Mouse (Mus musculus) embryo, embryonic 11.5 days (tissue): ENCODE results near the gene Olfr390.

Experiments
- DNase-seq: peaks from one replicate; pipeline ENCODE4 v3.0.0-alpha.2; 2012; ENCODE audit warnings: low read depth, low spot score

Olfr390 gene

DNA sequence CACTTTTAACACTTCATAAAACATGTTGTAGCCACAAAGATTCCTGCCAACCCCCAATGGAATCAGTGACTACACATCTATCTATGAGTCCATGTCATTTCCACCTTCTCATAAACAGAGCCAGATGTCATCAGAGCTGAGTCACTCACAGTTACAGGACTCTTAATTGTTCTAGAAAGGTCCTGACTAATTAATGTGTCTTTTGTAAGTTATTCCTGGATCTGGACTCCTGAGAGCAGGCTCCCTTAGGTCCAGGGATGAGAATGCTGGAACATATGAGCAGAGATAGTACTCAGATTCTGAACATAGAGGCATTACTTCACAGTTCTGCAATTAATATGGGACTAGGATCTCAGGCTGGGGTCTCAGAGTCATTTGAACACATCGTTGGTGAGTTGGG lies at the start of gene Olfr390:
Gene Olfr390 (plus strand): TSS at position 301 of the 400 bp plus-strand sequence.
- DNase-seq: no peak

DNA sequence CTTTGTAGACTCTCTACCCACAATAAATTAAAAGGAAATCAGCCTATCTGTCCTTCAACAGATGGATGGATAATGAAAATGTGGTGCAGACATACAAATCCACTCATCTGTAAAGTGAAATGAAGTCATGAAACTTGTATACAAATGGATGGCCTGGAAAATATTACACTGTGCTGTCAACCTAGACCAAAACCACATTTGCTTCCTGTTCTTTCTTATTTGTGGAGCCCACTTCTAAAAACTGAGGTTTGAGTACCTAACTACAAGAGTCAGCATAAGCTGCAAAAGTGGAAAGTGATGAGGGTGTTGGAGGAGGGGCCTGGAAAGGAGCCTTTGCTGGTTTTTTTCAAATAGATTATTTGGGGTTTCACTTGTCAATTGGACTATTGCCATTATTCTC lies 23.6 kb upstream of the Olfr390 start:
- DNase-seq: no peak

DNA sequence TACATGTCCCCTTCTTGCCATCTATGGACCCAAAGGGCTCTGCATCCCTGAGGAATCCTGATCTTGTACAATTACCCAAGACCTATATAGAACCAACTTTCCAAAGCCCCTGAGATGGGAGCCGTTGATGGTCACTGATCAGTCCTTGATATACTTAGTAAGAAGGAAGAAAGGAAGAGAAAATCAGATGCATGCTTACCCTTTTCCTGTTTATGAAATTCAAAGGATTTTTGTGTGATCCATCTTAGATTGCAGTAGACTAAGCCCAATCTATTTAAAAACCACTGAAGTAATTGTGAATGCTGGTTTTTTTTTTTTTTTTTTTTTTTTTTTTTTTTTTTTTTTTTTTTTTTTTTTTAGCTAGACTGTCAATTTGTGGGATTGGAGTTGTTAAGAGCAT lies 2.2 kb upstream of the Olfr390 start, which contains the start of gene Olfr389:
Gene Olfr389 (minus strand): TSS at position 101 of the 400 bp plus-strand sequence.
- DNase-seq: no peak

DNA sequence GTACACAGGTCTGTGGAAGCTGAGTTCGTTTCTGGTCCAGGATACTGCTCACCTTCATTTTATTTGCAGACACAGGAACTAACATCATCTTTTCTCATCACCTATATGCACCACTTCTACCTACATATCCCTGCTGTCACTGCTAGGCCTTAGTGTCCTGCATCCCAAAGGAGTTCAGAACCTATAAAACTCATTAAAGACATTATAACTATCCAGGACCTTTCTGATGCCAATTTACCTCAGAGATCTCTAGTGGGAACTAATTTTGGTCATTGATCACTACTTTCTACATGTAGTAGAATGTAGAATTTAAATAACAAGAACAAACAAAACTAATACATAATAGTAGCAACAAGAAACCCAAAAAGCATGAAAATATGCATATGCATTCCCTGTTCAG lies 20.2 kb downstream of the Olfr390 start, which contains the start of gene Olfr391-ps:
Gene Olfr391-ps (minus strand): TSS at position 101 of the 400 bp plus-strand sequence.
- no peak for DNase-seq

DNA sequence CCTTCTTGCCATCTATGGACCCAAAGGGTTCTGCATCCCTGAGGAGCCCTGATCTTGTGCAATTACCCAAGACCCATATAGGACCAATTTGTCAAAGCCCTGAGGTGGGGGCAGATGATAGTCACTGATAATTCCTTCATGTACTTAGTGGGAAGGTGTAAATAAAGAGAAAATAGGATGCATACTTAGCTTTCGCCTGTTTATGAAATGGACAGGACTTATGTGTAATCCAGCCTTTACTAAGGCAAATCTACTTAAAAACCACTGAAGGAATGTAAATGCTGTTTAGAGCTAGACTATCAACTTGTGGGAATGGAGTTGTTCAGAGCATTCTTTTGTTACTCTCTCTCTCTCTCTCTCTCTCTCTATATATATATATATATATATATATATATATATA lies 34.2 kb downstream of the Olfr390 start, which contains the start of gene Olfr392:
Gene Olfr392 (minus strand): TSS at position 101 of the 400 bp plus-strand sequence.
- DNase-seq: no peak
